Comparison of ENCODE assay signal across 23 mouse cellular contexts in the genomic region with DNA sequence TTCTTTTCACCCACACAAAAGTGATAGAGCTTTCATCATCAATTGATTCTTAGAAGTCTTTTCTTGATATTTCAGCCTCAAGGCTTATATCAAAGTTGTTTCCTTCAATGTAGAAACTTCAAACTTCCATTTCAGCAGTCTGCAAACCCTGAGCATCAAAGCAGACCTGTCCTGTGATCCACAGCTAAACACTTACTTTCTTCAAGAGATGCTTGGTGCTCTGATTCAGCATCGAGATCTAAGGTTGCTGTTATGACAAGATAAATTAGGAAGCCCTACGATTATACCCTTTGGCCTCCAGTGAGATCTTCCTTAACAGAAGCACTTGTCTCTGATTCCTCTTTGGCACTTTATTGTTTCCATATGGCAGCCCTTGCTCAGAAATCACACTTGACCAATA.
"Had no signal": no experiment of that assay in that cellular context is flagged by ENCODE, and none has a peak within 500 bp of the region (broad histone marks: within the 10 kb centered on the region; RNA-seq: fewer than 3 reads in every experiment).

No protein-coding gene starts in this region.

- H3K4me1 ChIP-seq: heart, embryonic 10.5 days; heart, embryonic 12.5 days; hindbrain, embryonic 10.5 days; hindbrain, embryonic 12.5 days; hindbrain, embryonic 15.5 days; kidney, embryonic 15.5 days; limb, embryonic 13.5 days; limb, embryonic 15.5 days had no signal

- ATAC-seq: hindbrain, postnatal 0 days; intestine, embryonic 16.5 days had no signal

- H3K27me3 ChIP-seq: heart, embryonic 12.5 days; hindbrain, embryonic 12.5 days; hindbrain, embryonic 15.5 days; kidney, embryonic 15.5 days; limb, embryonic 13.5 days; limb, embryonic 15.5 days had no signal

- H3K4me2 ChIP-seq: heart, embryonic 12.5 days; hindbrain, embryonic 12.5 days; hindbrain, embryonic 15.5 days; kidney, embryonic 15.5 days; limb, embryonic 13.5 days; limb, embryonic 15.5 days had no signal

- DNase-seq: gastrocnemius, postnatal 14 days; heart, adult 18-20 months; heart, postnatal 10 days; heart, postnatal 4 days; kidney, adult 11 months; kidney, adult 2 months; kidney, adult 9 months; kidney, postnatal 14 days; kidney, postnatal 36 days; layer of hippocampus, adult 9-11 months; layer of hippocampus, postnatal 36 days; left cerebral cortex, postnatal 4 days had no signal

- H3K9ac ChIP-seq: heart, embryonic 12.5 days; hindbrain, embryonic 12.5 days; hindbrain, embryonic 15.5 days; kidney, embryonic 15.5 days; limb, embryonic 13.5 days; limb, embryonic 15.5 days had no signal

- H3K27ac ChIP-seq: heart, embryonic 10.5 days; hindbrain, embryonic 10.5 days; hindbrain, embryonic 12.5 days; hindbrain, embryonic 15.5 days; hindbrain, postnatal 0 days; kidney, embryonic 15.5 days; kidney, postnatal 0 days; limb, embryonic 13.5 days; limb, embryonic 15.5 days had no signal

- H3K36me3 ChIP-seq: heart, embryonic 10.5 days; heart, embryonic 12.5 days; hindbrain, embryonic 10.5 days; hindbrain, embryonic 12.5 days; hindbrain, embryonic 15.5 days; kidney, embryonic 15.5 days; limb, embryonic 13.5 days; limb, embryonic 15.5 days had no signal

- H3K9me3 ChIP-seq: heart, embryonic 10.5 days; hindbrain, embryonic 10.5 days; hindbrain, embryonic 12.5 days; hindbrain, embryonic 15.5 days; kidney, embryonic 15.5 days; limb, embryonic 13.5 days; limb, embryonic 15.5 days had no signal

- H3K4me3 ChIP-seq: heart, embryonic 10.5 days; heart, embryonic 12.5 days; hindbrain, embryonic 10.5 days; hindbrain, embryonic 12.5 days; hindbrain, embryonic 15.5 days; kidney, embryonic 15.5 days; limb, embryonic 13.5 days; limb, embryonic 15.5 days had no signal
